Mouse (Mus musculus) layer of hippocampus, adult 2 months (tissue): ENCODE measurements at regions not wholly inside any gene's neighbourhood (a gene's known extent, or its start where the extent isn't known, plus 50 kb on each side); places are given as distances from the start of the nearest gene placed in this dataset.

Experiments used
- DNase-seq, 2 experiments: peaks; one replicate each; pipeline ENCODE4 v3.0.0; 2022; ENCODE audit warnings: low spot score in 2 of 2
- H3K27ac ChIP-seq: fragments of 200-600 bp; 2 replicates; pipeline ENCODE4 v1.8.1; 2022
- H3K4me3 ChIP-seq: fragments of 200-600 bp; 2 replicates; pipeline ENCODE4 v1.8.1; 2022; ENCODE audit warnings: mild to moderate bottlenecking
- CTCF ChIP-seq: fragments of 200-600 bp; conservative IDR thresholded peaks from 2 replicates; pipeline ENCODE4 v1.8.1; 2022; ENCODE audit warnings: antibody characterized with exemption, mild to moderate bottlenecking, moderate library complexity

GRCm38 (mm10) chr8:12105106-12105901 lies 173.3 kb upstream of the A230072I06Rik start:
- DNase-seq, result no peak
- no peak overlapping the region for H3K27ac ChIP-seq
- H3K4me3 ChIP-seq, result no peak overlapping the region
- TF ChIP-seq CTCF, result peak; percentile 36

- Histone ChIP-seq H3K4me3 (no peak overlapping the region), H3K27ac (no peak overlapping the region)
- DNase-seq, result no peak
- TF ChIP-seq CTCF, result no peak
These were observed 170.0 kb upstream of the A230072I06Rik start for GRCm38 (mm10) chr8:12108578-12108977.

DNA sequence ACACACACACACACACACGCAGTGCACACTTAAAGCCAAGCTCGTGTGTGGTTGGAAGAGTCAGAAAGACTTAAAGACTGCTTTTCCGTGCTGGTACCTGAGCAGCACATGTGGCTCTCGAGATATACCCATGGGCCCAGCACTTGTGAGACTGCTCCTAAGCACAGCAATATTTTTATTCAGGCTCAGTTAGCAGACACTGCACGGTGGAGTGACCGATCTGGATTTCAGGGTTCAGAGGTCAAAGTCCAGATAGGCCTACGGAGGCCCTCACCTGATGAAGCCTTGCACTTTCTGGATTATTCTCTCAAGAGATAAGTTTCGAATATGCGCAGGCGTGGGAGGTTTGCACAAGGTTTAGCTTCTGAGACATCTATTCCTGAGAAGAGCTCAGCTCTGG lies 167.0 kb upstream of the A230072I06Rik start:
- no peak overlapping the region for H3K4me3 ChIP-seq
- no peak for TF ChIP-seq CTCF
- H3K27ac ChIP-seq, result no peak overlapping the region
- no peak for DNase-seq

- TF ChIP-seq CTCF, result no peak
- no peak for DNase-seq
These were observed 165.6 kb upstream of the A230072I06Rik start for GRCm38 (mm10) chr8:12113023-12113422.

GRCm38 (mm10) chr8:12126374-12127001 lies 152.1 kb upstream of the A230072I06Rik start:
- H3K27ac ChIP-seq, result peak overlapping the region; percentile 55; the same call in 1 of the 2 replicates
- DNase-seq, result peak; percentile 42 to 52
- TF ChIP-seq CTCF, result no peak
- no peak overlapping the region; the same call in 1 of the 2 replicates for H3K4me3 ChIP-seq

More at GRCm38 (mm10) chr8:12113023-12113422, 165.6 kb upstream of the A230072I06Rik start:
- no peak overlapping the region for H3K4me3 ChIP-seq
- no peak overlapping the region for H3K27ac ChIP-seq

GRCm38 (mm10) chr8:12127106-12127800 lies 151.4 kb upstream of the A230072I06Rik start:
- no peak for DNase-seq
- TF ChIP-seq CTCF, result no peak

GRCm38 (mm10) chr8:12127801-12128490 lies 150.7 kb upstream of the A230072I06Rik start:
- TF ChIP-seq CTCF, result no peak
- no peak for DNase-seq
- Histone ChIP-seq H3K4me3 (no peak overlapping the region), H3K27ac (peak overlapping the region; percentile 55; the same call in 1 of the 2 replicates)

More at GRCm38 (mm10) chr8:12127106-12127800, 151.4 kb upstream of the A230072I06Rik start:
- peak overlapping the region; percentile 55; the same call in 1 of the 2 replicates for H3K27ac ChIP-seq
- no peak overlapping the region for H3K4me3 ChIP-seq

DNA sequence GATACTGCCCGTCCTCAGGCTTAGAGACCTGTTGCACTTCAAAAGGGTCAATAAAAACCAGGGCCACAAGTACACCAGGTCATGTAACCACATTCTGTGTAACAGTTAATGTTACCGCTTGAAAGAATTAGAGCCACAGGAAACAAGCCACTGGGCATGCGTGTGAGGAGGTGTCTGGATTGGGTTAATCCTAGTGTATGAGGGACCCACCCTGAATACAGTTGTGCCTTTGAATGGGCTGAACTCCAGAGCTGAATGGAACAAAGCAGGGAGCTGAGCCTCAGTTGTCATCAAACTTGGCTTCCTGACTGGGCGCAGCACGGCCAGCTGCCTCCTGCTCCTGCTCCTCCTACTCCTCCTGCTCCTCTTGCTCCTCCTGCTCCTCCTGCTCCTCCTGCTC lies 148.0 kb upstream of the A230072I06Rik start:
- Histone ChIP-seq H3K27ac (no peak overlapping the region), H3K4me3 (no peak overlapping the region)
- no peak for DNase-seq
- no peak for TF ChIP-seq CTCF

DNA sequence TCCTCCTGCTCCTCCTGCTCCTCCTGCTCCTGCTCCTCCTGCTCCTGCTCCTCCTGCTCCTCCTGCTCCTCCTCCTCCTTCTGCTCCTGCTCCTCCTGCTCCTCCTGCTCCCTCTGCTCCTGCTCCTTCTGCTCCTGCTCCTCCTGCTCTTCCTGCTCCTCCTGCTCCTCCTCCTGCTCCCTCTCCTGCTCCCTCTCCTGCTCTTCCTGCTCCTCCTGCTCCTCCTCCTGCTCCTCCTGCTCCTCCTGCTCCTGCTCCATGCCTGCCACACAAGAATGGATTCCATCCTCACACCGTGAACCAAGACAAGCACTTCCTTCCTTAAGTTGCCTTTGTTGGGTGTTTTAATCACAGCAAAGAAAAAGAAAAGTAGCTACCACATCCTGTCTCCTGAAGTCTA lies 144.4 kb upstream of the A230072I06Rik start:
- Histone ChIP-seq H3K4me3 (no peak overlapping the region), H3K27ac (no peak overlapping the region)
- DNase-seq, result no peak
- TF ChIP-seq CTCF, result no peak

GRCm38 (mm10) chr8:12135392-12136177 lies 143.0 kb upstream of the A230072I06Rik start:
- peak overlapping the region; percentile 3; the same call in 1 of the 2 replicates for H3K27ac ChIP-seq
- H3K4me3 ChIP-seq, result no peak overlapping the region
- no peak for TF ChIP-seq CTCF
- peak in 1 of 2 experiments; percentile 23 for DNase-seq

- DNase-seq, result no peak
- H3K4me3 ChIP-seq, result no peak overlapping the region
- no peak for TF ChIP-seq CTCF
- H3K27ac ChIP-seq, result 0 out of 2 replicates have a peak overlapping the region, but pooled peaks have one; percentile 3
These were observed 142.5 kb upstream of the A230072I06Rik start for GRCm38 (mm10) chr8:12136178-12136455.

DNA sequence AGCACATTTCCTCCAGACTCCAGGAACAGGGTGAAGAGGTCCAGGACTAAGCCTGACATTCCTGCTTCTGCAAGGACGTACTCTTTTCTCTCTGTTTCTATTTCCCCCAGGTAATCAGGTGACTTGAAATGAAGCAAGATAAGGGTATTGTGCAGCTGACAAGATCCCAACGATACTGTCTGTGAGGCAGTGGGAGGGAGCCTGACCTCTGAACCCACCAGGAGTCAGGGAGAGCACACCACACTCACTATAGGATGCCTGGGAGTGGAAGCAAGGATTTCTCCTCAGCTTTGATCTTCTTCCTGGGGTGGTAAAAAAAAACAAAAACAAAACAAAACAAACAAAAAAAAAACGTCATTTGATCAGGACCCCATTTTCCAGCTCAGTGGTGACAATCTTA lies 141.1 kb upstream of the A230072I06Rik start:
- no peak overlapping the region for H3K27ac ChIP-seq
- no peak overlapping the region for H3K4me3 ChIP-seq
- no peak for DNase-seq

More for the DNA sequence above, 141.1 kb upstream of the A230072I06Rik start:
- TF ChIP-seq CTCF, result no peak
